Mouse (Mus musculus) adrenal gland (tissue): ENCODE results near the gene Trcg1.

Experiments used
- intact Hi-C: fragments of 180-260 bp; cut with DNase I; formaldehyde crosslinking; loops from one replicate; pipeline ENCODE4 v1.15.1; 2025

The Trcg1 gene

GRCm38 (mm10) chr9:57231536-57232255, 4.7 kb upstream of the Trcg1 start:
- intact Hi-C loops, result no loop called here

GRCm38 (mm10) chr9:57232341-57232940, 3.9 kb upstream of the Trcg1 start:
- intact Hi-C loops, result no loop called here

- intact Hi-C loops, result no loop called here
Measured at GRCm38 (mm10) chr9:57233142-57233541, 3.2 kb upstream of the Trcg1 start.

GRCm38 (mm10) chr9:57233767-57234166, 2.6 kb upstream of the Trcg1 start:
- intact Hi-C loops, result no loop called here

- intact Hi-C loops, result no loop called here
Measured at GRCm38 (mm10) chr9:57237705-57238104, 1.3 kb downstream of the Trcg1 start.

- intact Hi-C loops, result no loop called here
Measured at GRCm38 (mm10) chr9:57238220-57238619, 1.9 kb downstream of the Trcg1 start.

- intact Hi-C loops, result no loop called here
Measured at GRCm38 (mm10) chr9:57241111-57241510, 4.8 kb downstream of the Trcg1 start.

- intact Hi-C loops, result no loop called here
Measured at GRCm38 (mm10) chr9:57242916-57243315, 6.6 kb downstream of the Trcg1 start.

GRCm38 (mm10) chr9:57244106-57244685, 7.8 kb downstream of the Trcg1 start:
- intact Hi-C loops, result no loop called here

- intact Hi-C loops, result no loop called here
Measured at GRCm38 (mm10) chr9:57246482-57246881, 10.1 kb downstream of the Trcg1 start.

GRCm38 (mm10) chr9:57247201-57247671, 10.9 kb downstream of the Trcg1 start:
- intact Hi-C loops, result no loop called here

- intact Hi-C loops, result no loop called here
Measured at GRCm38 (mm10) chr9:57248030-57248942, 11.9 kb downstream of the Trcg1 start.

GRCm38 (mm10) chr9:57250026-57250425, 13.7 kb downstream of the Trcg1 start:
- intact Hi-C loops, result no loop called here

- intact Hi-C loops, result no loop called here
Measured at GRCm38 (mm10) chr9:57251139-57251538, 14.8 kb downstream of the Trcg1 start.

- intact Hi-C loops, result no loop called here
Measured at GRCm38 (mm10) chr9:57254061-57254460, 17.7 kb downstream of the Trcg1 start.

GRCm38 (mm10) chr9:57254823-57255495, 18.6 kb downstream of the Trcg1 start:
- intact Hi-C loops, result loop anchor here (5.0 kb wide), 1 partner anchor 97 kb away; no protein-coding TSS in a partner anchor

GRCm38 (mm10) chr9:57256309-57256708, 20.0 kb downstream of the Trcg1 start:
- intact Hi-C loops, result loop anchor here (5.0 kb wide), 1 partner anchor 96 kb away; no protein-coding TSS in a partner anchor

GRCm38 (mm10) chr9:57256861-57257260, 20.5 kb downstream of the Trcg1 start:
- intact Hi-C loops, result loop anchor here (5.0 kb wide), 1 partner anchor 95 kb away; no protein-coding TSS in a partner anchor

- intact Hi-C loops, result loop anchor here (2.0 to 5.0 kb wide), 2 partner anchors 95 to 177 kb away; no protein-coding TSS in a partner anchor
Measured at GRCm38 (mm10) chr9:57257627-57258026, 21.3 kb downstream of the Trcg1 start.

GRCm38 (mm10) chr9:57259736-57260135, 23.4 kb downstream of the Trcg1 start:
- intact Hi-C loops, result loop anchor here (2.0 to 10.0 kb wide), 3 partner anchors 55 to 175 kb away; no protein-coding TSS in a partner anchor
